Mouse (Mus musculus): ENCODE measurements around the gene Bicral.
"Not testable (repeated sequence)": the region's sequence is repeated elsewhere in the genome, so short reads cannot be mapped to it uniquely, and the experiment has no call there.

The Bicral gene

DNA sequence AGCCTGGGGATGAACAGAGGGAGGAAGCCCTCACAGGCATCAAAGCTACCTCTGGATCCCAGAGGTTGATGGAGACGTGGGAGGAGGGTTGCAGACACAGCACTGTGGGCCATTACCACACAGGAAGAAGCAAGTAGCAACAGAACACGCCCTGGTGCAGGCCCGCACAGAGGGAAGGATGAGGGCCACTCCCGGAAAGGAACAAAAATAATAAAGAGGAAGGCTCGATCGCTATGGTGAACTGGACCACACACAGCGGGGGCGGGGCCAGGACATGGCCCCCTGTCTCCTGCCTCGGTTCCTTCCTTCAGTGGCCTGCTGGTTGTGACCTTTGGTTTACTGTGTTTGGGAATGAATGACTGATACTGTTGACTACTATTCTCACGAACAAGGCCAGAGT is 58.6 kb downstream of the Bicral start:
- no peak for DNase-seq (ENCODE audit: low read depth, low spot score)

DNA sequence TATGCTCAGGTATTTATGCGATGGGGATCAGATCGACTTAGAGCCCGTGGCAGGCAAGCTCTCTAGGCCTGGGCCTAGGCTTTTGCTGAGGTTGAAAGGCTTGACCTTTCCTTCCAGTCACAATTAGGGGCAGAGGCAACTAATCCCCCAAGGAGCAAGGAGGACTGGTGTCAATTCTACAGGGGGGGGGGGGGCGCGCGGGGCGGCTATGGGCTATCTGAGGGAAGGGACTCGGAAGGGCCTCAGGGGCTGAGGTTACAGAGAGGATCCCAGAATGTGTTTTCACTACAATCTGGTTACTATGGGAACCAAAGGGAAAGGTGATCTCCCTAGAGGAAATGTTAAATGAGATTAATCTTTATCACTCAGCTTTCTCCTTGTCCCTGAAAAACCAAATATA is 60.9 kb downstream of the Bicral start:
- DNase-seq (ENCODE audit: low read depth, low spot score), result no peak

GRCm38 (mm10) chr17:46796743-46797142 is 61.5 kb downstream of the Bicral start:
- DNase-seq (ENCODE audit: low read depth, low spot score), result no peak

DNA sequence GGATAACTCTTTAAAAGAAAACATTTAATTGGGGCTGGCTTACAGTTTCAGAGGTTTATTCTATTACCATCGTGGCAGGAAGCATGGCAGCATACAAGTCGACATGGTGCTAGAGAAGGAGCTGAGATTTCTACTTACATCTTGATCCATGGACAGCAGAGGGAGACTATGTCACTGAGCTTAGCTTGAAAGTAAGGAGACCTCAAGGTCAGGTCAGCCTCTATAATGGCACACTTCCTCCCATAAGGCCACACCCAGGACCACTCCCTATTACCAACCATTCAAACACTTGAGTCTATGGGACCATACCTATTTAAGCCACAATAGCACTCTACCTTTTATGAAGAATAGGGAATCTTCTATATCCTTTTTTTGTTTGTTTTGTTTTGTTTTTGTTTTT is 65.3 kb downstream of the Bicral start:
- DNase-seq (ENCODE audit: low read depth, low spot score), result no peak

DNA sequence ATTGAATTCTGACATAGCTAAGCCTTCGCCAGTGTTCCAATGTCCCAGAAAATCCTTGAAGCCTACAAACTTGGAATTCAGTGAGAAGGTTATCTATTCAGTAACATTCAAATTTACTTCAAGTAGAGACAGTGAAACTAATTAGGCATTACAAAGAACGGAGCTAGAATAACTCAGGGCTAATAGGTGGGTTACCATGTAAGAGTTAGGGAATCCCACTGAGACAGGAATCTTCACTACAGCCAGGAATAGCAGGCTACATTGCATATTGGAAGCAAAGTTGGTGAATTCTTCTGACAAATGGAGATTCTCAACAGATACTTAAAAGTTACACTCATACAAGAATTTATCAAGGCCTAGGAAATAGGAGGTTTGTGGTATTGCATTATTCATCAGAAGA is 70.3 kb downstream of the Bicral start:
- not testable (repeated sequence) for DNase-seq (ENCODE audit: low read depth, low spot score)

- DNase-seq (ENCODE audit: low read depth, low spot score), result no peak
These were observed 71.3 kb downstream of the Bicral start for GRCm38 (mm10) chr17:46786952-46787351.

DNA sequence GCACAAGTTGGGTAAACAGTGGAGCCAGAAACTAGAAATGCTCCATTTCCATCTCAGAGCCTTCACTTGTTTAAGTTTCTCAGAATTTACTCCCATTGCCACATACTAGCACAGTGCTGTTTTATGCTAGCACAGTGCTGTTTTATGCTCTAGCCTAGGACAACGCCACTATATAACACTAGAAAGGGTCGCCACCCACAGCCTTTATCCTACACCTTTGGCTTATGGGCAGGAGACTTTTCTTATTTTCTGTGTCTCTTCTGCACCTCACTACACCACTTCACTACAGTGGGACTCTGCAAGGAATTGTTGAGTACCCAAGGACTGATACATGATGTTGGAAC is 75.1 kb downstream of the Bicral start:
- DNase-seq (ENCODE audit: low read depth, low spot score), result no peak

DNA sequence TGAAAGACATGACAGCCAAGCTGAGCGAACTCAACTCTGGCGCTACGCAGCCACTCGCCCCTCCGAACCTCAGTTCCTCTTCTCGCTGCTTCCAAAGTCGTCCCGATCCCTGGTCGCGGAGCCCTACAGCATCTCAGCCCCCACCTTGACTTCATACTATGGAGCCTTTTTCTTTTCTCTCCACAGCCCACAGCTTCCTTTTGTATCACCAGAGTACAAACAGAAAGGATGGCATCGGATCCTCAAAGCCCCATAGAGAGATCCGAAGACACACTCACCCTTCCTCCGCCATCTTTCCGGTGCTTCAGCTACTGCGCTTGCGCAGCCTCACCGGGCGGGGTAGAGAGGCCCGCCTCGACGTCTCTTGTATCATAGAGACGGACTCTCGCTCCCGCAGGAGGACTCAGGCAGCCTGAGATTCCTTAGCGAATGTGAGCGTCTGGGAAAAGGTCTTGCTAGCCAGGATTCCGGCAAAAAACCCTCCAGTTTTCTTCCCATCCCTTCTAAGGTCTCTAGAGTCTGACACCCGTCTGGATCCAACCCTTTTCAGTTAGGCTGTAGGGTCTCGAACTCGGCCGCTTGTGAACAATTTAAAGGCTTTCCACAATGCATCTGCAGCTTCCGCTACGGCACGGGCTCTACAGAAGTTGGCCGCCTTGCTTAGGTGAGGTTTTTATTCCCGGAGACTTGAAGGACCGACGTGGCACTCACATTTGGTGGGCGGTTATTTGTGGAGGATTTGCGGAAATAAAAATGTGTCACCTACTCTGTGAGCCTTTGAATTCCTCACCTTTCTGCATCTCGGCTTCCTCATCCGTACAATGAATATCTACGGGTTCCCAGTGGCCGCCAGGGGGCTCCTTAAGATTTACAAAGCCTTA is 75.7 kb downstream of the Bicral start, which contains the start of gene Rpl7l1:
Rpl7l1 (minus strand) TSS at position 332 of the 881 bp plus-strand sequence.
- peak; percentile 91 for DNase-seq (ENCODE audit: low read depth, low spot score)

DNA sequence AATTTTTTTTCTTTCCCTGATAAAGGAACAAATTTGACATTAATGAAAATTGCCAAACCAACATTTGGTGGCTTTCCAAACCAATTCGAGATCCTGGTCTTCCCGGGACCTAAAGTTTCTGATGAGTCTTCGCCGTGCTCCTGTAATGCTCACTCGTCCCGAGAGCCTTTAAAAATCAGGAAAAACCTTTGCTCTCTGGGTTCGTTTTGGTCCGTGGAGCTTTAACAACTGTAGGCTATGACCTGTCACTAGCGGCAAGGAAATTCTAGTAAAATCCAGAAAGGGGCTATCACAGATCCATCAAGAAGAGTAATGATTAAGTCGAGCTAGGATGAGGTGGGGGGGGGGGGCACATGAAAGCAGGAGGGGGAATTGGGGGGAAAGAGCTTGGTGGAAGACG is 76.4 kb downstream of the Bicral start:
- no peak for DNase-seq (ENCODE audit: low read depth, low spot score)

GRCm38 (mm10) chr17:46776087-46776486 is 82.2 kb downstream of the Bicral start:
- no peak for DNase-seq (ENCODE audit: low read depth, low spot score)

DNA sequence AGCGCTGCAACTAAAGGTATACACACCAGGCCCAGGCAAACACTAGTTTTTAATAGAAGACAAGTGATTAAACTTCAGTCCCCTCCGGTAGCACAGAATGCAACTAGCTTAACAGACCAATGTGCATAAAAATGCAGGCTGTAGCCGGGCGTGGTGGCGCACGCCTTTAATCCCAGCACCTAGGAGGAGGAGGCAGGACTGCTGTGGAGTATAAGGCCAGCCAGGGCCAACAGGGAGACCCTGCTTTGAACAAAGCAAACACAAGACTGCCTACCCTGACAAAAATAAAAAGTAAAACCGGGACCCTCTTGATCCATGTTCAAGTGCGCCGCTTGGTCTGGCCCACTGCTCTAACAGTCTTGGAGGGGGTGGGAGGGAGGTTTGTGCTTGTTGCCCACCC is 83.2 kb downstream of the Bicral start:
- no peak for DNase-seq (ENCODE audit: low read depth, low spot score)

DNA sequence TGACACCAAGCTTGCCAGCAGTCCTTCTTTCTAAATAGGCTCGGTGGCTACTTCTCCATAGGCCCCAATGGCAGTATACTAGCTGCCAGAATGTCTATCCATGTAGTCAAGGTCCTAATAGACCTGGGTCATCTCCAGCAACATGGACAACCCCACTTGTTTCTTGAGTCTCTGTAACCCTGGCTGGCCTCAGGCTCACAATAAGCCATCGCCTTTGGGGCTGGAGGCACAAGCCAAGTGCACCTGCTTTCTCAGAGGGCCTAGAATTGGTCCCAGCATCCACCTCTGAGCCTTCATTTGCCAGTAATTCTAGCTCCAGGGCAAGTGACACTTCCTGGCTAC is 84.2 kb downstream of the Bicral start:
- no peak for DNase-seq (ENCODE audit: low read depth, low spot score)

DNA sequence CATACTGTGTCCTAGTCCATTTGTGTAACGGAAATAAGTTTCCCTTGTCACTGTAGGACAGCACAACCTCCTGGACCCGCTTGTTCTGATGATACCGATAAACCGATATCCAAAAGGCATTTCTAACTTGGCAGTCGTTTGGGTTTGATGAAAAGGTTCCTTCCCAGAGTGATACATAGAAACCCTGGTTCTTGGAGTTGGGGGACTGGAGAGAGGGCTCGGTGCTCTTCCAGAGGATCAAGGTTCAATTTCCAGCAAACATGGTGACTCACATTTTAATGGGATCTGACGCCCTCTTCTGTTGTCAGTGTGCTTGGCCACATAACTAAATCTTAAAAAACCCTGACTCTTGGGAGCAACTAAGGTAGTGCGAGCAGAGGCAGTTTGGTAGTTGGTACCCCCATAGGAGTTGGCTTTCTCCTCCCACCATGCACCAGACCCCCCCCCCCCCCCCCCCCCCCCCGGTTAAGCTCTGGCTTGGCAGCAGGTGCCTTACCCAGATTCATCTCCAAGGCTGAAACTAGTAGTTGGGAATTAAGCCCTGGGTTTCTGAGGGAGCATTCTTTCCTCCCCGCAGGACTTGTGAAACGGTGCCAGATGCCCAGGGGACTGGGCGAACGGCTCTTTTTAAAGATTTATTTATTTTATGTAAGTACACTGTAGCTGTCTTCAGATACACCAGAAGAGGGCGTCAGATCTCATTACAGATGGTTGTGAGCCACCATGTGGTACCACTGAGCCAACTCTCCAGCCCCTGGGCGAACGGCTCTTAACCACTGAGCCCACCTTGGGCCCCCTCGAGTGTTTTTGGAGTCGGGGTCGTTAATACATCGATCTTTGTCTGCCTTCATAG is 84.8 kb downstream of the Bicral start:
- DNase-seq (ENCODE audit: low read depth, low spot score), result no peak

DNA sequence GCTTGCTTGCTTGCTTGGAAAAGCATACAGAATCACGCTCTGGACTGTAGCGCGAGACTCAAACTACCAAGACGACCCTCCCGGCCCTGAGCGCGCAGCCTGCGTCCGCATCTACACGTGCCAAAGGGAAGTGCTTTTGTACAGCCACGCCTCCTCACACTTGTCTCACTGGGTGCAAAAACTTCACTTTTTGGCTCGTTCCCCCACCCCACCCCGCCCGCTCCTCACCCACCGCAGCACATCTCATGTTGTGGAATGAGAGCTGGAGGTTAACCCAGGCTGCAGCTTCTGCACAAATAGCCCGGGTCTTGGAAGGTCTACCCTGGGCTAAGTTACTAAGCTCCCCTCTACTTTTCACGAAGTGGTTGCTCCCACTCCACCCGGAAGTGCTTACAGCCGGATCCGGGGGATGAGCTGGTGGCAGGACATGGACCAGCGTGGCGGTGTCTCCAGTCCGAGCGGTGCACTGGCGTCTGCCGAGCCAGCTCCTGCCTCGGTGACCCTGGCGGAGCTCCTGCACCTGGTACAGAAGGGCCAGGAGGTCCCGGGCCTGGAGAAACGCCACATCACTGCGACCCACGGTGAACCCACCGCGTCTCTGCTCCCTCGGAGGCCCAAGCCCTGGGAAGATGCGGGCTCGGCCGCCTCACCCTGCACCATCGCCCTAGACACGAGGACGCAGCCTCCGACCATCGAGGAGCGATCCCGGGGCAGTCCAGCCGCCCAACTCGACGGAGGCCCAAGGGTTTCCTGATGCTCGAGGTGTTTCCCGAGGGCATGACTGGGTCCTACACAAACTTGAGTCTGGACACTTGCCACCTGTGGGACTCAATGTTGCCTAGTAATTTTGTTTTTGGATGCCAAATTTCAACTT is 85.6 kb downstream of the Bicral start, which contains the start of gene 2310039H08Rik:
2310039H08Rik (plus strand) TSS at position 232 of the 874 bp plus-strand sequence.
- DNase-seq (ENCODE audit: low read depth, low spot score), result no peak

GRCm38 (mm10) chr17:46772038-46772403 is 86.3 kb downstream of the Bicral start:
- DNase-seq (ENCODE audit: low read depth, low spot score), result no peak

- DNase-seq (ENCODE audit: low read depth, low spot score), result no peak
These were observed 86.7 kb downstream of the Bicral start for GRCm38 (mm10) chr17:46771616-46772015.

GRCm38 (mm10) chr17:46771025-46771424 is 87.3 kb downstream of the Bicral start:
- no peak for DNase-seq (ENCODE audit: low read depth, low spot score)

DNA sequence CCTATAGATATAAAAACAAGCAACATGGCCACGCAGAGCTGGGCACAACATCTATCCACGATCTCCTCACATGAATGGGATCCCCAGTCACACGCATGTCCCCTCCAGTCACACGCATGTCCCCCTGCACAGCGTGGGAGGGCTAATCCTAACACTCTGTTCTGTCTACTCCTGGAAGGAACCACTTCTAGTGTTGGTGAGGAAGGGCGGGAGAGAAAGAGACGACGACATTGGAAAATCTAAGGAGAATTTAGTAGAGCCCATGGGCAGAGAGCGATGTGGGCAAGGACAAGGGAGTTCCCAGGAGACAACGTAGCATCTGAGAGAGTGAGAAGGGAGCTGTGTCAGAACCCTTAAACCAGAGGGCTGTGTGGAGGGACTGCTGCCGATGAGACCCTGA is 87.7 kb downstream of the Bicral start:
- no peak for DNase-seq (ENCODE audit: low read depth, low spot score)

GRCm38 (mm10) chr17:46767868-46768267 is 90.4 kb downstream of the Bicral start:
- no peak for DNase-seq (ENCODE audit: low read depth, low spot score)

DNA sequence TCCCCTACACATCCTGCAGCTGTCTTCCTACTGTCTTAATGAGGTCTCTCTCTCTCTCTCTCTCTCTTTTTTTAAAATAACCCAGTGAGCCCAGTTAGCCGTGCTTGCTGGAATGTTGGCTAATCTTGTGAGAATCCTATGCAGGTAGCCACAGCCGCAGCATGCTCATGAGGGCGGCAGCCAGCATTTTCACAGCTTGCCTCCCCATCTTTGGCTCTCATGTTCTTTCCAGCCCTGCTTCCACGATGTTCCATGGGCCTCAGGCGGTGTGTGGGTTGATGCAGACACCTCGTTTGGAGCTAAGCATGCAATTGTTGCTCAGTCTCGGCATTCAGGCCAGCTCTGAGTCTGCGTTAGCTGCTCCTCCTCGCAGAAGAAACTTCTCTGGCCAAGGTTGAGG is 93.4 kb downstream of the Bicral start:
- DNase-seq (ENCODE audit: low read depth, low spot score), result not testable (repeated sequence)

DNA sequence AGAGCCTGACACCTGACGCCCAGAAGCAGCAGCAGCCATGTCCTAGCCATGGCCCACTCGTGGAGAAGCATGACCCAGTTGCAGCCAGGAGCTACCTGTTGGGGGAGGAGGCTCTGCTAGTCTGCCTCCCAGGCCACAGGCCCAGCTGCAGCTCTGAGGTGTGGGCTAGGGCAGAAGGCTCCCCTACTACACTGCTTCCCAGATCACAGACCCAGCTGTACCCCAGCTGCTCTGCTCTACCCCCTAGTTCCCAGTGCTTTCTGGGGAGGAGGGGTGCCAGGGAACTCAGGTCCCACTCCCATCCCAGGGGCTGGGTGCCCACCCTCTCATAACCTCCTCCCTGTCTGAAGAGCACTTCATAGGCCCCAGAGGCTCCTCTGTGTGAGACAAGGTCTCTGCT is 94.7 kb downstream of the Bicral start, which contains the start of gene Ptcra:
Ptcra (minus strand) TSS at position 169 of the 400 bp plus-strand sequence.
- DNase-seq (ENCODE audit: low read depth, low spot score), result no peak

GRCm38 (mm10) chr17:46758753-46759152 is 99.5 kb downstream of the Bicral start:
- DNase-seq (ENCODE audit: low read depth, low spot score), result no peak

Measured in c-Kit-negative CD71-positive TER-119-positive erythroid progenitor cells, embryonic 14.5 days (primary cell).